Mouse (Mus musculus) liver, postnatal 0 days (tissue): ENCODE measurements at regions not wholly inside any gene's neighbourhood (a gene's known extent, or its start where the extent isn't known, plus 50 kb on each side); places are given as distances from the start of the nearest gene placed in this dataset.

Experiments used
- ATAC-seq: fragments of 200-750 bp; cut with Nextera tagmentation; 2 replicates; pipeline ENCODE4 v1.8.0; 2017; ENCODE audit warnings: mild to moderate bottlenecking, moderate library complexity
- DNase-seq: peaks from one replicate; pipeline ENCODE4 v3.0.0-alpha.2; 2016
- H3K27ac ChIP-seq: fragments of 300-500 bp; sonication (generic); 2 replicates; pipeline ENCODE4 v1.5.1; 2014; ENCODE audit warnings: antibody characterized with exemption, moderate library complexity, mild to moderate bottlenecking, low read depth
- H3K27me3 ChIP-seq: fragments of 300-500 bp; sonication (generic); 2 replicates; pipeline ENCODE4 v1.6.1; 2014; ENCODE audit warnings: low read length, control low read depth, mixed read lengths; ENCODE audit not compliant: insufficient read depth
- H3K36me3 ChIP-seq: fragments of 300-500 bp; sonication (generic); replicated peaks from 2 replicates; pipeline ENCODE4 v1.6.1; 2014; ENCODE audit warnings: mild to moderate bottlenecking, control low read depth, low read length, moderate library complexity, mixed read lengths; ENCODE audit not compliant: insufficient read depth
- H3K4me1 ChIP-seq: fragments of 300-500 bp; sonication (generic); 2 replicates; pipeline ENCODE4 v1.6.1; 2014; ENCODE audit warnings: antibody characterized with exemption, mild to moderate bottlenecking, control low read depth; ENCODE audit not compliant: insufficient read depth
- H3K4me2 ChIP-seq: fragments of 300-500 bp; sonication (generic); 2 replicates; pipeline ENCODE4 v1.6.1; 2014; ENCODE audit warnings: low read depth, mild to moderate bottlenecking, low read length, moderate library complexity, mixed read lengths
- H3K4me3 ChIP-seq: fragments of 300-500 bp; sonication (generic); 2 replicates; pipeline ENCODE4 v1.5.1; 2014; ENCODE audit warnings: low read depth, low read length
- H3K9ac ChIP-seq: fragments of 300-500 bp; sonication (generic); replicated peaks from 2 replicates; pipeline ENCODE4 v1.6.1; 2014; ENCODE audit warnings: mild to moderate bottlenecking, moderate library complexity
- H3K9me3 ChIP-seq: fragments of 300-500 bp; sonication (generic); 2 replicates; pipeline ENCODE4 v1.6.1; 2016; ENCODE audit warnings: mild to moderate bottlenecking, control low read depth, low read length, mixed read lengths
- CTCF ChIP-seq: sonication (generic); IDR thresholded peaks from 2 replicates; pipeline ENCODE4 v1.5.1; 2016; ENCODE audit warnings: antibody characterized with exemption, low read depth
- EP300 ChIP-seq: IDR thresholded peaks from 2 replicates; pipeline ENCODE4 v1.6.1; 2016; ENCODE audit warnings: antibody characterized with exemption, low read depth, mild to moderate bottlenecking
- WGBS: fragments of 180-500 bp; shearing (Covaris S2); extraction: QIAGEN DNeasy Blood & Tissue Kit; methylation state at CpG from one replicate; pipeline ENCODE4 v1.1.7; 2014; ENCODE audit not compliant: insufficient replicate concordance; 5-methylcytosine and 5-hydroxymethylcytosine counted together

DNA sequence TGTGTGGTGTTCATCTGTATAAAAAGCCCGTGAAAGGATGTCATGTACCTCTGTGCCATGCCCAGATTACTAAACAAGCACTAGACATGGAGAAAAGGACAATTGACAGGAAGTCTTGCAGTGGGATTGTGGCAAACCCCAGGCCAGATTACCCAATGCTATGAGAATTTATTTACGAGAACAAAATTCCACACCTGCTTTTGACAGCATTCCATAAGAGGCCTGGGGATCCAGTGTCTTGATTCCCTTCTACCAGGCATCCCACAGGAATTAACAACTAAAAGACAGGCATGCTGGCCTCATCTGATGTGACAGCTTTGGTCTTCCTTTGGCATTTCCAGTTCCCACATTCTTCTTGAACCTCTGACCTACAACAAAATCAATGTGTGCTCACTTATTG lies 454.3 kb upstream of the Pappa start:
- no peak for DNase-seq
- H3K36me3 ChIP-seq, result no peaks in the 10 kb centered on the region
- H3K9ac ChIP-seq, result no peak overlapping the region
- TF ChIP-seq CTCF, result no peak
- TF ChIP-seq EP300, result no peak
- no peaks in the 10 kb centered on the region for H3K9me3 ChIP-seq
- no peaks in the 10 kb centered on the region for H3K4me1 ChIP-seq
- no peak for ATAC-seq
- H3K4me3 ChIP-seq, result no peak overlapping the region
- 53% methylated on average over 2 of the region's 2 CpGs for WGBS
- no peaks in the 10 kb centered on the region for H3K27me3 ChIP-seq
- H3K4me2 ChIP-seq, result no peak overlapping the region
- no peak overlapping the region for H3K27ac ChIP-seq

DNA sequence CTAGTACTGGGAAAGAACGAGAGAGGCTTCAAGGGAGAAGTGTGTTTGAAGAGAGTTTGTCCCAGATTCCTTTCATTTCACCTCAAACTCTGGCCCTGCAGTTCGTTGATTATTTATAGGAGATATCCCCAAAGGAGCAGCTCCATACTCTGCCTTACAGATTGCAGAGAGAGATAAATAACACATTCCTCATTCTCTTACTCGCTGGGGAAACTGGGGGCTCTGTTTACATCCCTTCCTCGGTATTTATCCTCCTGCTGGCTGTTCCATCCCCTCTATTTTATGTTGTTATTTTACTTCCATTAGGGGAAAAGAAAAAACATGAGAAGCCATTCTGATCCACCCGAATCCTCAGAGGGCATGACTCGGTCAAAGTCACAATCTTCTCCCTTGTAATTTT lies 447.5 kb upstream of the Pappa start:
- no peaks in the 10 kb centered on the region for H3K27me3 ChIP-seq
- 53% methylated on average over 6 of the region's 6 CpGs for WGBS
- ATAC-seq, result no peak
- no peak overlapping the region for H3K4me2 ChIP-seq
- H3K9me3 ChIP-seq, result no peaks in the 10 kb centered on the region
- H3K4me3 ChIP-seq, result no peak overlapping the region
- H3K4me1 ChIP-seq, result no peaks in the 10 kb centered on the region
- TF ChIP-seq EP300 (no peak), CTCF (no peak)
- no peak overlapping the region for H3K27ac ChIP-seq
- no peak overlapping the region for H3K9ac ChIP-seq
- no peak for DNase-seq
- no peaks in the 10 kb centered on the region for H3K36me3 ChIP-seq

DNA sequence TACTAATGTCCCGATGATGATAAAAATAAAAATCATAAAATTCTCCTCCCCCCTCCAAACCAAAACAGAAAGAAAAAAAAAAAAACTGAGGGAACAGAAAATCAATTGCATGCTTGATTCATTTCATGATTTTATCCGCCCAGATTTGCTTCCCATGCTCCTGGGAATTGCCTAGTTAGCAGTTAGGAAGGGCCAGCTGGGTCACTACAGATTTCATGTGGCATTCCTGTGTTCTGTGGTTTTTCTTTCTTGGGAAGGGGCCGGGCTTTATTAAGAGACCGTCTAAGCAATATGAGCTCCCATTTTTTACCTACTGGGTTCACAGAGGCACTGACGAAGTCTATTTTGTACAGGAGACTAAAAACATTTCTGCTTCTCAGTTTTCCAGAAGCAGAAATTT lies 447.1 kb upstream of the Pappa start:
- H3K4me2 ChIP-seq, result no peak overlapping the region
- H3K4me3 ChIP-seq, result no peak overlapping the region
- no peaks in the 10 kb centered on the region for H3K9me3 ChIP-seq
- no peaks in the 10 kb centered on the region for H3K4me1 ChIP-seq
- TF ChIP-seq CTCF, result no peak
- no peak for TF ChIP-seq EP300
- ATAC-seq, result no peak
- no peaks in the 10 kb centered on the region for H3K36me3 ChIP-seq
- no peak overlapping the region for H3K9ac ChIP-seq
- WGBS, result 75% methylated on average over 5 of the region's 5 CpGs
- no peaks in the 10 kb centered on the region for H3K27me3 ChIP-seq
- no peak overlapping the region for H3K27ac ChIP-seq
- DNase-seq, result no peak

DNA sequence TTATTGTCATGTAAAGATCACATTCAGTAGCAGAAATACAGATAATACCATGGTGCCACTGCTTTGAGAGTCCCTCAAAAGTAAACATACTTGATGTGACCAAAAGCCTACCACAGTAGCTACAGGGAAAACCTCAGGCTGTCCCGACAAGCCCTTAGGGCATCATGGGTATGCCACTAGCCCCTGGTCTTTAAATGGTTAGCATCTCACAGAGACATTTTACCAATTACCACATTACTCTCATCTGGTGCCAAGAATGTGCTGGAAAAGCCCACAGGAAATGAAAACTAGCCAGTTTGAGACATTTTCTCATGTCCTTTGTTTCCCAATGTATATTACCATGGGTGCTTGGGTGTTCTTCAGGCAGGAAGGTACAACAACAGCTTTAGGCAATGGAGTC lies 439.3 kb upstream of the Pappa start:
- no peak for ATAC-seq
- Histone ChIP-seq H3K9me3 (no peaks in the 10 kb centered on the region), H3K27me3 (no peaks in the 10 kb centered on the region), H3K4me2 (no peak overlapping the region), H3K4me3 (no peak overlapping the region), H3K36me3 (no peaks in the 10 kb centered on the region), H3K27ac (no peak overlapping the region), H3K4me1 (no peaks in the 10 kb centered on the region), H3K9ac (no peak overlapping the region)
- TF ChIP-seq EP300 (no peak), CTCF (no peak)
- WGBS, result 78% methylated on average over 1 of the region's 1 CpGs
- DNase-seq, result no peak

DNA sequence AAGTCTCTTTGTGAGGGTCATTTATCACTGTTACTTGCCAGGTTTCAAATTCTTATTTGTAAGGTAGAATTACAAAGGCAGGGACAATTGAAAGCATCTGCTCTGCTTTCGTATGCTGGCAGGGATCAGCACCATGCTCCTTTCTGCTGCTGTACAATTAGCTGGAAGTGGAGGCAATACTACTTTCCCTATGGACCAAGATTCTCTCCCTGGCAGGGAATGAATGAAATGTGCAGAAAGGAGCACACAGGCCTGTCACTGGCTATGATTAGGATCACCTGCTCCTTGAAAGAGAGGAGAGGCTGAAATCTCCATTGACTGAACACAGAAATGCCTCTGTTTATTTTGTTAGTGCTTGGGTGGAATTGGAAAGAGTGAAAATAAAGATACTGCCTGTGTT lies 427.8 kb upstream of the Pappa start:
- no peaks in the 10 kb centered on the region for H3K9me3 ChIP-seq
- H3K4me3 ChIP-seq, result no peak overlapping the region
- H3K36me3 ChIP-seq, result no peaks in the 10 kb centered on the region
- no peak for ATAC-seq
- H3K4me1 ChIP-seq, result no peaks in the 10 kb centered on the region
- no peak overlapping the region for H3K4me2 ChIP-seq
- no peaks in the 10 kb centered on the region for H3K27me3 ChIP-seq
- H3K9ac ChIP-seq, result no peak overlapping the region
- DNase-seq, result no peak
- no peak overlapping the region for H3K27ac ChIP-seq
- TF ChIP-seq EP300, result no peak
- no peak for TF ChIP-seq CTCF
- WGBS, result 71% methylated on average over 1 of the region's 1 CpGs

DNA sequence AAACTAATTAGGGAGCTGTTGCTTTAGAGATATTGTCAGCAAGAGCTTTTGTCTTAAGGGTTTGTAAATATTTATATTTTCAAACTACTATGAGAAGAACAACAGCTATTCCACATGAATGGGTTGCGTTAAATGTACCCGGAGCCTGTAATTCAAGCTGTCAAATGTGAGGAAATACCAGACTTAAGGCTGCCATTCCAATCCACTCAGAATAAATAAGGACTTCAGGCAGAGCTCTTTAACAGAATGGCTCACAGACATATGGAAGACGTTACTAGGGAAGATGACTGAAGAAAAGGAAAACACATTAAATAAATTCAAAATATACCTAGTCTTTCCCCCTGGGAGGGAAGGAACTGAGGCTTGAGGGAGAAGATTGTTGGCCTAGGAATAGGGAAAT lies 400.7 kb upstream of the Pappa start:
- no peak overlapping the region for H3K4me3 ChIP-seq
- no peaks in the 10 kb centered on the region for H3K9me3 ChIP-seq
- no peak for DNase-seq
- no peak overlapping the region for H3K4me2 ChIP-seq
- no peaks in the 10 kb centered on the region for H3K27me3 ChIP-seq
- H3K4me1 ChIP-seq, result no peaks in the 10 kb centered on the region
- no peaks in the 10 kb centered on the region for H3K36me3 ChIP-seq
- 47% methylated on average over 3 of the region's 3 CpGs for WGBS
- H3K9ac ChIP-seq, result no peak overlapping the region
- no peak overlapping the region for H3K27ac ChIP-seq
- TF ChIP-seq CTCF, result no peak
- TF ChIP-seq EP300, result no peak
- no peak for ATAC-seq

DNA sequence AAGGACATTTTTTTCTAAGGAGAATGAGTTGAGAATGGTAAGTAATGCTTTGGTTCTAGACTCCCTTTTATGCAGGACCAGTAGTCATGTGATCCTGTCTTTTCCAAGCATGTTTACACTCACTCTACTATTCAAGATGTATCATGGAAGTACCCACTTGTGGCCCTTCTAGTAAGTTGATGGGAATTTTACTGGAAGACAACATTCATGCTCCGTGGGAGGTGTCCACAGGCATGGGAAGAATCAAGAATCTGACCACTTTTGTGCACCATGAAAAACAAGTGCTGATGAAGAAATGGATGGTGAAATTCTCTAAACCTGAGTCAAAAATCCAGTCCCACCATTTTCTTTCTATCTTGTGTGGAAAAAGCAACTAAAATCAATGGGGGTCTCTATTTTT lies 399.1 kb upstream of the Pappa start:
- WGBS, result 44% methylated on average over 1 of the region's 1 CpGs
- DNase-seq, result no peak
- TF ChIP-seq CTCF, result no peak
- TF ChIP-seq EP300, result no peak
- H3K9me3 ChIP-seq, result no peaks in the 10 kb centered on the region
- H3K27ac ChIP-seq, result no peak overlapping the region
- H3K27me3 ChIP-seq, result no peaks in the 10 kb centered on the region
- H3K9ac ChIP-seq, result no peak overlapping the region
- H3K36me3 ChIP-seq, result no peaks in the 10 kb centered on the region
- no peak overlapping the region for H3K4me3 ChIP-seq
- no peak for ATAC-seq
- no peak overlapping the region for H3K4me2 ChIP-seq
- no peaks in the 10 kb centered on the region for H3K4me1 ChIP-seq
